Mouse (Mus musculus) MEL (cell line): ENCODE measurements around the gene Prdm1. TPM values are rescaled to one million over a fixed set of nuclear protein-coding genes. Genes with fewer than 3 reads are reported as not detected.

ENCODE experiments used
- DNase-seq: peaks from one replicate; pipeline ENCODE4 v3.0.0; 2011; ENCODE audit warnings: low read depth, low spot score
- H3K27ac ChIP-seq: 2 replicates; pipeline ENCODE4 v1.5.1; 2012; ENCODE audit warnings: low read depth, mild to moderate bottlenecking, control low read depth, low read length, moderate library complexity; ENCODE audit not compliant: control insufficient read depth
- H3K27me3 ChIP-seq, 2 experiments: fragments of 150-350 bp in 1 of 2; sonication (generic) in 1 of 2; 2 replicates each; pipeline ENCODE4 v1.6.1; 2012; ENCODE audit warnings: low read length in 2 of 2, mild to moderate bottlenecking in 2 of 2, improper control_type of control experiment in 1 of 2, moderate library complexity in 1 of 2; ENCODE audit not compliant: insufficient read depth in 2 of 2, control insufficient read depth in 1 of 2
- H3K36me3 ChIP-seq, 2 experiments: 2 replicates each; pipeline ENCODE4 v1.6.1; 2012 to 2014; ENCODE audit warnings: low read length in 2 of 2, improper control_type of control experiment in 1 of 2, inconsistent platforms in 1 of 2, mild to moderate bottlenecking in 1 of 2; ENCODE audit not compliant: insufficient read depth in 2 of 2, control insufficient read depth in 1 of 2
- H3K4me1 ChIP-seq, 2 experiments: fragments of 150-350 bp in 1 of 2; sonication (generic) in 1 of 2; 2 replicates each; pipeline ENCODE4 v1.6.1; 2012; ENCODE audit warnings: low read length in 2 of 2, improper control_type of control experiment in 1 of 2, mild to moderate bottlenecking in 1 of 2; ENCODE audit not compliant: insufficient read depth in 2 of 2, control insufficient read depth in 1 of 2
- H3K4me3 ChIP-seq, 2 experiments: fragments of 150-350 bp in 1 of 2; sonication (generic) in 1 of 2; 2 replicates each; pipeline ENCODE4 v1.5.1; 2012; ENCODE audit warnings: low read depth in 2 of 2, low read length in 2 of 2, mild to moderate bottlenecking in 2 of 2, moderate library complexity in 2 of 2, control low read depth in 1 of 2, improper control_type of control experiment in 1 of 2; ENCODE audit not compliant: control insufficient read depth in 1 of 2, insufficient read depth in 1 of 2
- H3K79me2 ChIP-seq: 2 replicates; pipeline ENCODE4 v1.6.1; 2012; ENCODE audit warnings: mild to moderate bottlenecking, low read length, moderate library complexity; ENCODE audit not compliant: control insufficient read depth, poor library complexity, insufficient read depth
- H3K9ac ChIP-seq: 2 replicates; pipeline ENCODE4 v1.6.1; 2012; ENCODE audit warnings: low read depth, mild to moderate bottlenecking, control low read depth, low read length, moderate library complexity; ENCODE audit not compliant: control insufficient read depth, poor library complexity, severe bottlenecking
- H3K9me3 ChIP-seq: fragments of 150-350 bp; sonication (generic); replicated peaks from 2 replicates; pipeline ENCODE4 v1.6.1; 2012; ENCODE audit warnings: mild to moderate bottlenecking, low read length, improper control_type of control experiment, moderate library complexity; ENCODE audit not compliant: insufficient read depth
- BHLHE40 ChIP-seq: IDR thresholded peaks from 2 replicates; pipeline ENCODE4 v1.6.1; 2012; ENCODE audit warnings: low read depth, mild to moderate bottlenecking, inconsistent platforms, low read length, improper control_type of control experiment, borderline replicate concordance
- CTCF ChIP-seq, 3 experiments: IDR thresholded peaks in 2 of 3; conservative IDR thresholded peaks in 1 of 3; 2 replicates each; pipeline ENCODE4 v1.5.1; 2011 to 2012; ENCODE audit warnings: low read length in 3 of 3, low read depth in 2 of 3, mild to moderate bottlenecking in 2 of 3, improper control_type of control experiment in 1 of 3, inconsistent platforms in 1 of 3, mixed read lengths in 1 of 3, moderate library complexity in 1 of 3; ENCODE audit not compliant: control insufficient read depth in 1 of 3, insufficient read depth in 1 of 3, poor library complexity in 1 of 3, severe bottlenecking in 1 of 3
- E2F4 ChIP-seq: IDR thresholded peaks from 2 replicates; pipeline ENCODE4 v1.6.1; 2011; ENCODE audit warnings: low read depth, low read length, improper control_type of control experiment, borderline replicate concordance
- ELF1 ChIP-seq: IDR thresholded peaks from 2 replicates; pipeline ENCODE4 v1.6.1; 2014; ENCODE audit warnings: low read depth, mild to moderate bottlenecking, inconsistent platforms, low read length, improper control_type of control experiment, moderate library complexity
- GABPA ChIP-seq: IDR thresholded peaks from 2 replicates; pipeline ENCODE4 v1.6.1; 2012; ENCODE audit warnings: low read depth, mild to moderate bottlenecking, inconsistent platforms, low read length, improper control_type of control experiment, moderate library complexity
- JUND ChIP-seq: IDR thresholded peaks from 2 replicates; pipeline ENCODE4 v1.6.1; 2011; ENCODE audit warnings: low read depth, mild to moderate bottlenecking, improper control_type of control experiment, low read length
- KAT2A ChIP-seq: conservative IDR thresholded peaks from 2 replicates; pipeline ENCODE4 v1.6.1; 2012; ENCODE audit warnings: low read depth, low read length, improper control_type of control experiment, inconsistent platforms
- MAZ ChIP-seq: IDR thresholded peaks from 2 replicates; pipeline ENCODE4 v1.6.1; 2012; ENCODE audit warnings: low read depth, mild to moderate bottlenecking, inconsistent platforms, low read length, improper control_type of control experiment
- MEF2A ChIP-seq: IDR thresholded peaks from 2 replicates; pipeline ENCODE4 v1.6.1; 2014; ENCODE audit warnings: low read depth, mild to moderate bottlenecking, inconsistent platforms, low read length, improper control_type of control experiment; ENCODE audit not compliant: poor library complexity, insufficient replicate concordance, severe bottlenecking; ENCODE audit errors: extremely low read depth
- MYB ChIP-seq: IDR thresholded peaks from 2 replicates; pipeline ENCODE4 v1.6.1; 2011; ENCODE audit warnings: mild to moderate bottlenecking, low read depth, low read length, improper control_type of control experiment
- MYC ChIP-seq: IDR thresholded peaks from 2 replicates; pipeline ENCODE4 v1.6.1; 2011; ENCODE audit warnings: low read depth, mild to moderate bottlenecking, low read length, improper control_type of control experiment, moderate library complexity
- POLR2A ChIP-seq, 2 experiments: IDR thresholded peaks; 2 replicates each; pipeline ENCODE4 v1.6.1; 2011 to 2012; ENCODE audit warnings: low read length in 2 of 2, mild to moderate bottlenecking in 2 of 2, control low read depth in 1 of 2, improper control_type of control experiment in 1 of 2, low read depth in 1 of 2, moderate library complexity in 1 of 2; ENCODE audit not compliant: control insufficient read depth in 1 of 2, insufficient read depth in 1 of 2, poor library complexity in 1 of 2
- POLR2AphosphoS5 ChIP-seq: IDR thresholded peaks from 2 replicates; pipeline ENCODE4 v1.6.1; 2012; ENCODE audit warnings: low read depth, borderline replicate concordance, mild to moderate bottlenecking, inconsistent platforms, low read length, moderate library complexity, mixed read lengths
- RAD21 ChIP-seq: IDR thresholded peaks from 2 replicates; pipeline ENCODE4 v1.6.1; 2011; ENCODE audit warnings: mild to moderate bottlenecking, low read depth, low read length, improper control_type of control experiment
- SMC3 ChIP-seq: IDR thresholded peaks from 2 replicates; pipeline ENCODE4 v1.6.1; 2011; ENCODE audit warnings: low read depth, low read length, improper control_type of control experiment
- TAL1 ChIP-seq: IDR thresholded peaks from 2 replicates; pipeline ENCODE4 v1.6.1; 2012; ENCODE audit warnings: mild to moderate bottlenecking, inconsistent platforms, low read length, moderate library complexity, mixed read lengths
- TBP ChIP-seq: IDR thresholded peaks from 2 replicates; pipeline ENCODE4 v1.8.0; 2011; ENCODE audit warnings: low read depth, low read length, improper control_type of control experiment
- TCF12 ChIP-seq: IDR thresholded peaks from 2 replicates; pipeline ENCODE4 v1.6.1; 2014; ENCODE audit warnings: low read depth, mild to moderate bottlenecking, inconsistent platforms, low read length, improper control_type of control experiment, moderate library complexity
- UBTF ChIP-seq: IDR thresholded peaks from 2 replicates; pipeline ENCODE4 v1.6.1; 2012; ENCODE audit warnings: low read depth, mild to moderate bottlenecking, inconsistent platforms, low read length, improper control_type of control experiment, moderate library complexity, borderline replicate concordance; ENCODE audit not compliant: insufficient read depth
- USF1 ChIP-seq: IDR thresholded peaks from 2 replicates; pipeline ENCODE4 v1.6.1; 2014; ENCODE audit warnings: low read depth, mild to moderate bottlenecking, inconsistent platforms, low read length, improper control_type of control experiment, moderate library complexity
- USF2 ChIP-seq, 2 experiments: IDR thresholded peaks; 2 replicates each; pipeline ENCODE4 v1.6.1; 2011 to 2012; ENCODE audit warnings: improper control_type of control experiment in 2 of 2, low read length in 2 of 2, borderline replicate concordance in 1 of 2, inconsistent platforms in 1 of 2, low read depth in 1 of 2, mild to moderate bottlenecking in 1 of 2; ENCODE audit not compliant: insufficient read depth in 1 of 2
- ZC3H11A ChIP-seq: IDR thresholded peaks from 2 replicates; pipeline ENCODE4 v1.6.1; 2012; ENCODE audit warnings: low read depth, mild to moderate bottlenecking, inconsistent platforms, low read length, improper control_type of control experiment
- ZKSCAN1 ChIP-seq: IDR thresholded peaks from 2 replicates; pipeline ENCODE4 v1.6.1; 2012; ENCODE audit warnings: low read depth, mild to moderate bottlenecking, inconsistent platforms, low read length, improper control_type of control experiment, moderate library complexity
- ZNF384 ChIP-seq: IDR thresholded peaks from 2 replicates; pipeline ENCODE4 v1.6.1; 2012; ENCODE audit warnings: low read depth, mild to moderate bottlenecking, inconsistent platforms, low read length, improper control_type of control experiment
- polyA plus RNA-seq, 2 experiments: library from polyadenylated mRNA; stranded (reverse) in 1 of 2; unstranded in 1 of 2; fragments of >175 nt in 1 of 2; fragments of >200 nt in 1 of 2; gene quantifications; 2 replicates each; pipeline versions ENCODE4 v1.2.1 to v1.2.4; 2012; ENCODE audit warnings: low replicate concordance in 2 of 2, low read depth in 1 of 2; ENCODE audit not compliant: insufficient read length in 2 of 2, insufficient read depth in 1 of 2, missing spikeins in 1 of 2
- total RNA-seq: library from RNA; depleted of rRNA; stranded (reverse); fragments of 300-350 nt; gene quantifications from 2 replicates; pipeline ENCODE4 v1.2.3, GENCODE M21; 2012

The Prdm1 gene
- total and polyA plus RNA-seq, 3 experiments = 0.14 TPM; not detected in 2

DNA sequence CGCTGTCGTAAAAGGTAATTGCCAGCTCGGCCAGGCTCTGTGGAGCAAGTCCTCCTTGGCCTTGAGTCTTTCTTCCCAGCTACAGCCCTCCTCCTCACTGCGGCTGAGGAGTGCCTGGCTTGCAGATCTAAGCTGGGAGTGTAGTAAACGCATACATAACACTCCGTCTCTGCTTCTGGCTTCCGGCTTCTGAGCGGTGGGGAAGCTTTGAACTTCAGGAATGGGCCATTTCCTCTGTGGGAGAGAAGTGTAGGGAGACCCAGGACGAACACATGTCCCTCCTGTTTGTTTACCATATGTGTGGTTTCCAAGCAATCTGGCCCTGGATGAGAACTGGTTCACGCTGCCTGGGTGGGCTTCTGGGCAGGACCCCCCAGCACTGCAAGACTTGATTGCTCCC, 119.2 kb downstream of the Prdm1 start:
- Histone ChIP-seq H3K79me2 (no peaks in the 10 kb centered on the region), H3K4me1 (no peaks in the 10 kb centered on the region), H3K27me3 (no peaks in the 10 kb centered on the region), H3K36me3 (no peaks in the 10 kb centered on the region), H3K9ac (no peak overlapping the region), H3K27ac (no peak overlapping the region), H3K9me3 (no peaks in the 10 kb centered on the region), H3K4me3 (no peak overlapping the region)
- no peak for DNase-seq
- TF ChIP-seq SMC3 = no peak
- no peak for TF ChIP-seq POLR2AphosphoS5
- TF ChIP-seq E2F4 = no peak
- no peak for TF ChIP-seq ZKSCAN1
- TF ChIP-seq GABPA = no peak
- no peak for TF ChIP-seq USF2 (IDR thresholded peaks at IDR 0.05; ENCODE audit: borderline replicate concordance in 1 of 2, insufficient read depth in 1 of 2, low read depth in 1 of 2, low read length in 2 of 2)
- no peak for TF ChIP-seq USF1
- no peak for TF ChIP-seq TAL1
- TF ChIP-seq MYC = no peak
- TF ChIP-seq MEF2A = no peak
- no peak for TF ChIP-seq POLR2A (IDR thresholded peaks at IDR 0.05; ENCODE audit: control insufficient read depth in 1 of 2, insufficient read depth in 1 of 2, low read depth in 1 of 2, low read length in 2 of 2, poor library complexity in 1 of 2)
- TF ChIP-seq KAT2A = no peak
- no peak for TF ChIP-seq ZC3H11A
- no peak for TF ChIP-seq ZNF384
- TF ChIP-seq RAD21 = no peak
- TF ChIP-seq MYB = no peak

DNA sequence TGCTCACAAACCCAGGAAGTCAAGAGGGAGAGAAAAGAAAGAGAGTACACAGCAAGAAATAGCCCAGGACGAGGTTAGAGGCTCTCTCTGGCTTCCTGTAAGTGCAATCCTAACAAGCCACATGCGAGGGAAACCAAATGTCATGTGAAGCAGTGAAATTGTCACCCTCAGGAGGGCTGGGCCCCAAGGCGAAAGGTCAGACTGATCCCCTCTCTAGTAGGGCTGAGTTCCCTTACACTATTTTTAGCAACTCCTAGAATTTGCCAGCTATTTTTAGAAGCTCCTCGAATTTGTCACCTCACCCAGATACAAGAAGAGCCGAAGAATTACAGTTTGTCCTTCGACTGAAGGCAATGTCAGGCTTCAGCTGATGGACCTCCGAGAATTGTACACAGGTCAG, 124.9 kb downstream of the Prdm1 start:
- Histone ChIP-seq H3K36me3 (no peaks in the 10 kb centered on the region), H3K79me2 (no peaks in the 10 kb centered on the region), H3K4me3 (no peak overlapping the region), H3K27ac (no peak overlapping the region), H3K4me1 (peaks cover 0 to 5% of the 10 kb centered on the region in 2 experiments; a peak in 2 of 4 replicates), H3K9ac (no peak overlapping the region), H3K9me3 (no peaks in the 10 kb centered on the region), H3K27me3 (no peaks in the 10 kb centered on the region)
- TF ChIP-seq CTCF (IDR thresholded peaks at IDR 0.05 in 2 of 3, conservative IDR thresholded peaks at IDR 0.05 in 1 of 3; ENCODE audit: control insufficient read depth in 1 of 3, insufficient read depth in 1 of 3, low read depth in 2 of 3, low read length in 3 of 3, poor library complexity in 1 of 3, severe bottlenecking in 1 of 3) (no peak), KAT2A (no peak), E2F4 (no peak), BHLHE40 (no peak), ELF1 (no peak), JUND (no peak), MEF2A (no peak), POLR2AphosphoS5 (no peak), TAL1 (no peak), POLR2A (IDR thresholded peaks at IDR 0.05; ENCODE audit: control insufficient read depth in 1 of 2, insufficient read depth in 1 of 2, low read depth in 1 of 2, low read length in 2 of 2, poor library complexity in 1 of 2) (no peak), USF1 (no peak), TBP (no peak), MAZ (no peak), TCF12 (no peak), UBTF (no peak), ZC3H11A (no peak)
- DNase-seq = no peak
